Mouse (Mus musculus) cerebellum, postnatal 10 days (tissue): ENCODE measurements around the gene Ccdc148.

Source experiments
- DNase-seq, 2 experiments: peaks; one replicate each; pipeline ENCODE4 v3.0.0; 2021; ENCODE audit warnings: mixed read lengths in 2 of 2

The Ccdc148 gene

GRCm38 (mm10) chr2:59178191-59178590 lies 17.7 kb upstream of the Ccdc148 start:
- no peak for DNase-seq

DNA sequence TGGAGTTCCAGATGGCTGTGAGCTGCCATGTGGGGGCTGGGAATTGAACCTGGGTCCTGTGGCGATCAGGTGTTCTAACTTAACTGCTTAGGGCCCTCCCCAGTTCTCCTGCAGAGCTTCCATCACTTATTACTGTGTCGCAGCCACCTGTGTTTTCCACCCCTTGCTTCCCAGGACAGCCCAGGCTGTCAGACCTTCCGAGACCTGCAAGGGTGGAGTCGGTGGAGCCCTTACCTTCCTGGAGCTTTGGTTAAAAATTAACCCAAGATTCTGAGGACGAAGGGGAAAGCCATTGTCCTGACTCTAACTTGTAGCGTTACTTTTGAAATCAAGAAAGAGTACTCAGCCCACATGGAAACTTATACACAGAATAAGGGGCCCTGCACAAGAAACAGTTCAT lies 15.4 kb upstream of the Ccdc148 start:
- no peak for DNase-seq

GRCm38 (mm10) chr2:59171533-59171932 lies 11.1 kb upstream of the Ccdc148 start:
- DNase-seq: no peak

- no peak for DNase-seq
These were observed 10.1 kb upstream of the Ccdc148 start for GRCm38 (mm10) chr2:59170593-59170992.

DNA sequence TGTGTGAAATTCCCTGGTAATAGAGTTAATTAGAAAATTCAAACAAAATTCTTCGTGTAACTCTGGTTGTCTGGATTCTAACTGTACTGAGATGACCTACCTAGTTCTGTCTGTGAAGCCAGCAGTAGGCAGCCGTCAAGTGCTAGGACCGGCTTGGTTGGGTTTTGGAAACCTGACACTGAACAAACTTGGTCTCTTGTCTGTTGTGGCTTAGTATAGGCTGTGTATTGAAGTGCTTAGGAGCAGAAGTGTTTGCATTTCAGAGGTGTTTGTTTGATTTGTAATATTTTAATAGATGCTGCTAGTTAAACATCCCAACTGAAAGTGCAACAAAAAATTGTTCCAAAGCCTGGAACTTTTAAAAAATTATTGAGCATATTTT lies 9.7 kb upstream of the Ccdc148 start:
- no peak for DNase-seq

DNA sequence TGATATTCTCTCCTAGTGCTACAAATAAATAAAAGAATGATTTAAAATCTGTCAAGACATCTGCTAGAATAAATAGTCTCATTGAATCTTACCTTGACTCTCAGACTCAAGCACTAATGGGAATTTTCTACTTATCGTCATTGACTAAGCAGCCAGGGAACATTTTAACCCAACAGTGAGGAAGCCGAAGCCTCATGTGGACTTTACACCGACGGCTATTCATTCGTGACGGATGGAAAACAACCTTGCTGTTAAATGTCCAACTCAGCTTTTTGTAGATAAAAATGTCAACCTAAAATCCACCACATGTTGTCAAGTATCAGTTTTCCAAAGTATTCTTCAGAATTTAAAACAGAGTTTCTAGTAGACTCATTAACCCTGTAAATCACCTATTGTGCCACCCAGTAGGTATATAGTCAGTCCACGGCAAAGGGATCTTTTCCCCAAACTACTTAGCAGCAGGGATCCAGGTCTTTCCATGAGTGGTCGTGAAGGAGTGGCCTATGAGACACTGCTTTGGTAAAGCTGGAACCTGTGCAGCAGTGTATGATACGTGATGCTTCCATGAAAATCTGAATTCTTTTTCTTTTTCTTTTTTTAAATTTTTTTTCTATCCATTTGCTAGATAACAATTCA lies 9.2 kb upstream of the Ccdc148 start:
- no peak for DNase-seq

DNA sequence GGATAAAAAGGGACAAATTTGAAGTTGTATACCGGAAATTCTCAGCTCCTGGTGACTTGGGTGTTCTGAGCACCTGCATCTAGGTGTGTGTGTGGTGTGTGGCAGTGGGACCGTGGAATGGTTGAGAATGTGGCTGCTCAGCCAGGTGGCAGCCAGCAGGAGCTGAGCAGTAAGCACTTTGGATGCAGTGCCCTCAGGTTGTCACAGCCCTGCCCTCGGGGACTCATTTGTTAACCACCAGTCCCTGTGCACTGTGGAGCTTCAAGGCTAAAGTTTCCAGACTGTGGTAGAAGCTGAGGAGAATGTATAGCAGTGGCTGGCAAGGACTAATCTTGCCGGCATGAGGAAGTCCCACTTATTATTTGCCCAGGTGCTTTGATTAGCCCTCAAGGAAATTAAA lies 7.3 kb upstream of the Ccdc148 start:
- no peak for DNase-seq

DNA sequence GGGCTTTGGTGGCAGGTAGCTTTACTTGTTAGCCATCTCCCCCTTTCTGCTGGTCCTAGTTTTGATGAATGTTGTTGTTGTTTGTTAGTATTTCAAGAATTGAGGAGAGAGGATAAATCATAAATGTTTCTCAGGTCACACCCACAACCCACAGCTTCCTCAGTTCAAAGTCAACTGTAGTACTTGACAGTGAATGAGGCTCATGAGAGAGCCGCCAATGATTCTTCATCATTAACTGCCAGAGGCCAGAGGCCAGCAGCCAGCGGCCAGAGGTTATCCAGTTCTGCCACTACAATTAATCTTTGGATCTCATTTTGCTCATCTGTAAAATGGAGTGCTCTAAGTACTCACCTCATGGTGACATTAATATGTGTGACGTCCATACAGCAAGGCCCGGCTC lies 6.5 kb upstream of the Ccdc148 start:
- no peak for DNase-seq

DNA sequence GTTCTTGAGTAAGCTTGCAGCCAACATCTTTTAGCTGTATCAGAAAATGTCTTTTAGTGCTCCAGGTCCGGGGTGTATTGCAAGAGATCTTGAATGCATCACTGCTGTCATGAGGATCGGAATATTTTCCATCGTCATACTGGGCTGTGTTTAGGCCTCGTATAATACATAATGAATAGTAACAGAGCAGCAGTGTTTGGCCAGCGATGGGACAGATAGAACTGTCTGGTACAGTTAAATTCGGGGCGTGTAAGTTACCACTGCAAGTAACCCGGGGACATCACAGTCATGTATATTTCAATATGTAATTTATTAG lies 1.8 kb upstream of the Ccdc148 start:
- DNase-seq: no peak

GRCm38 (mm10) chr2:59161441-59162284 lies 1.2 kb upstream of the Ccdc148 start:
- DNase-seq: peak; percentile 80

- DNase-seq: peak; percentile 71 to 77
These were observed 548 bp upstream of the Ccdc148 start for GRCm38 (mm10) chr2:59161021-59161440.

DNA sequence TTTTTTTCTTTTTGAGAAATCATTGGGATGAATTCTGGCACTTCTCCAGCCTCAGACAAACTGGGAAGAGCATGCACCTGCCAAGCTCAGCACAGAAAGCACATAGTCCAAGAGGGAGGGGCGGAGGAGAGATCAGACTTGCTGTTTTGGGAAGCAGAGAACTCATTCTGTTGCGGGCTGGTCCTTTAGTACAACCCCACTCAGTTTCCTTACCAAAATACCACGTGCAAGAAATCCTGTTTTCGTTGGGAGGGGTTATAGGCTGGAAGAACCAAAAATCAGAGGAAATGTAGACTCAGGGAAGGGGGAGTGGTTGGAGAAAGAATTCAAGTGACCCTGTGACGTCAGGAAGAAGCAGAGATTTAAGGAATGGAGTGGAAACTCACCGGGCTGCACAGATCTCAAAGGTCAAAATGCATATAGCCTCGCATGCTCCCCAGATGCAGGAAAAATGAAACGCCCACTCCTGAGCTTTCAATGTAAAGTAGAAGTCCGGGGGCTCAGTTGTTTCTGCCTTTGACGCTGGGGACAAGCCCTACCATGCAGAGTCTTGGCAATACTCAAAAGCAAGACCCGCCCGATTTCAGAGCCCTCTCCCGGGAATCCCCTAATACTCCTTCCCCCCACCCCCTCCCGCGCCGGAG lies 400 bp downstream of the Ccdc148 start:
- peak; percentile 77 to 80 for DNase-seq

DNA sequence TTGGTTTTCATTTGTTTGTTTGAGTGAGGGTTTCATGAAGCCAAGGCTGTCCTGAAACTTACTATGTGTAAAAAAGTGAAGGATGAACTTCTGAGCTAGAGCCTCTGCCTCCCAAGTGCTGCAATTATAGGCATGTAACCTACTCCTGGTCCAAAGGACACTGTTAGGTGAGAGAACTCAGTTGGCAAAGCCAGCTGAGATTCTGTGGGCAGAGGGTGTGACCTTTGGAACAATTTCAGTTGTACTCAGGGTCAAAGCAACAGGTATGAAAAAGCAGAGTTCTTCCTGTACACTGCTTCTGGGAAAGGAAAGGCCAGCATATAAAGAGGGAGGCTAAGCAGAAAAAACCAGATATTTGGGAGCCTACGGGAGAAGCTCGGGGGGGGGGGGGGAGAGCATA lies 2.4 kb downstream of the Ccdc148 start:
- no peak for DNase-seq

- no peak for DNase-seq
These were observed 5.1 kb downstream of the Ccdc148 start for GRCm38 (mm10) chr2:59155428-59155827.

DNA sequence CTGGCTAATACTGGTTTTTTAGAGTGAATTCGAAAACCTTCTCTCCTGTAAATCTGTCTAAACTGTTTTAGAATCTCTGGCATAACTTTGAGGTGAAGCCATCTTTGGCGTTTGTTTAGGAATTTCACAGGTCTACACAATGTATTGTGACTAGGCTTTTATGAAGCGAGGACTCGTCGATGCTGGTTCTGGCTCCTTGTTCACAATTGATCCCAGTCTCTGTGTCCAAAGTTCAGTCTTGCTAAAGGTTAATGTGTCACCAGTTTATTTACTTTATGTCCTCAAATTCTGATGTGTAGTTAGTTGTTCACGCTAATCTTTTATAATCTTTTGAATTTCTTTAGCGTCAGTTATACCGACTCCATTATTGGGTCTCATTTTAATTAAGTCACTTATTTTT lies 29.4 kb downstream of the Ccdc148 start:
- DNase-seq: no peak

DNA sequence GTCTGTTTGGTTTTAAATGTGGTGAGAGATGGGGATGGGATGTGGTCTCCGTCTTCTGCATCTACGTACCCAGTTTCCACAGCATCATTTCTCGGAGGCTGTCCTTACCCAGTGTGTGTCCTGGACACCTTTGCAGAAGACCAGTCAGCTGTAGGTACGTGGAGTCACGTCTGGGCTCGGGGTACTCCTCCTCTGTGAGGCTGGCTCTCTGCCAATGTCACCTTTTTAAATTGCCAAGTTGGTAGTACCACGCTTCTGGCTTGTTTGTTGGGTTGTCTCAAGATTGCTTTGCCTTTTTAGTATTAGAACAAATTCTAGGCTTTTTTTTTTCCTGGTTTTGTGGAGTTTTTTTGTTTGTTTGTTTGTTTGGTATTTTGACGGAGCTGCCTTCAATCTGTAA lies 30.7 kb downstream of the Ccdc148 start:
- DNase-seq: peak; percentile 68 to 72

DNA sequence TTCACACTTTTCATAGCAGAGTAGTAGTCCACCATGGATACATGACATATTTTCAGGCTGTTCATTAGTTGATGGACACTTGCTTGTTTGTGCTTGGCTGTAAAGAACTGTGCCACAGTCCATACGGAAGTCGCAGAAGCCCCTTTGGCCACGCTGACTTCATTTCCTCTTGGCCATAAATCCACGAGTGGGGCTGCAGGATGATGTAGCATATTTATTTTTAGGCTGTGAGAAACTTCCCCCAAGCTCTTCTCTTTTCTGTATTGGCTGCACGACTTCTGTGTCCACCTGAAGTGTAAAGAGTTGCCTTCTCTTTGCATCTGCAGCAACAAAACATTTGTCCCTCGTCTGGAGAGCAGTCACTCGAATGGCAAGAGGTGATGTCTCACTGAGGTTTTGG lies 31.5 kb downstream of the Ccdc148 start:
- no peak for DNase-seq

- no peak for DNase-seq
These were observed 104.8 kb downstream of the Ccdc148 start for GRCm38 (mm10) chr2:59055615-59056145.

- DNase-seq: peak; percentile 71 to 75
These were observed 106.1 kb downstream of the Ccdc148 start for GRCm38 (mm10) chr2:59054339-59054738.

DNA sequence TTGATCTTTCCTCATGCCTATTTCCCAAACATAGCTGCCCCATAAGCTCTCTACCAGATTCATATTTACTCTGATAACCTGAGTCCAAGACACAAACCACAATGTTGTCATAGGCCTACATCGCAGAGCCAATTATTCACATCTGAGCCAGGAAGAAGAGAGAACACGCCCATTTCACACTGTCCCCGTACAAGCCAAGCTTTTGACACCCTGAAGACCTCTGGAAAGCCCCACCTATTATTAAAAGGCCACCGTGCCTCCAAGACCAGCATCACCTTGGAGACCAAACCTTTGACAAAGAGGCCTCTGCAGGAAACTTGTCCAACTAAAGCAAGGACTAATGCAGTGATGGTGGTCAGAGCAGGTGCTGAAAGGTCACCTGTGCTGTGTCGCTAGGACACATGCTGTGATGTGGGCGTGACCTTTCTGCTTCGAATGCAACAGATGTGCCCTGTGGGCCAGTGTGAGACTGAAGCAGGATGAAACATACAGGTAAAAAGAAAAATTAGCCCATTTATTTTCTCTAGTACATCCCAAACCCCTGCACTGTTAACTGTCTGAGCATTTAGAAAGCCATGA lies 106.9 kb downstream of the Ccdc148 start:
- DNase-seq: peak in 1 of 2 experiments; percentile 34

- DNase-seq: no peak
These were observed 110.1 kb downstream of the Ccdc148 start for GRCm38 (mm10) chr2:59050245-59050824.

GRCm38 (mm10) chr2:59049686-59050085 lies 110.8 kb downstream of the Ccdc148 start:
- no peak for DNase-seq
